Mouse (Mus musculus): ENCODE results near the gene H60c.

GRCm38 (mm10) chr10:3266729-3267128, 842 bp downstream of the H60c start:
- TF ChIP-seq CTCF (IDR thresholded peaks at IDR 0.05; ENCODE audit: borderline replicate concordance, insufficient read depth, low read length) (no peak), POLR2A (IDR thresholded peaks at IDR 0.05; ENCODE audit: low read depth, low read length) (no peak)

All from embryonic fibroblast, embryonic 13.5 days (primary cell).